Mouse (Mus musculus) neural tube, embryonic 12.5 days (tissue): ENCODE results near the gene Fbxl15. TPM values are rescaled to one million over a fixed set of nuclear protein-coding genes. Genes with fewer than 3 reads are reported as not detected.

Source experiments
- ATAC-seq: fragments of 200-750 bp; cut with Nextera tagmentation; 2 replicates; pipeline ENCODE4 v1.8.0; 2017; ENCODE audit warnings: low read depth, mild to moderate bottlenecking, moderate TSS enrichment, moderate library complexity; ENCODE audit not compliant: low FRiP score
- H3K27ac ChIP-seq: fragments of 300-500 bp; sonication (generic); 2 replicates; pipeline ENCODE4 v1.5.1; 2016
- H3K27me3 ChIP-seq: fragments of 300-500 bp; sonication (generic); replicated peaks from 2 replicates; pipeline ENCODE4 v1.6.1; 2016; ENCODE audit warnings: mild to moderate bottlenecking
- H3K36me3 ChIP-seq: fragments of 300-500 bp; sonication (generic); 2 replicates; pipeline ENCODE4 v1.6.1; 2016; ENCODE audit warnings: mild to moderate bottlenecking
- H3K4me1 ChIP-seq: fragments of 300-500 bp; sonication (generic); 2 replicates; pipeline ENCODE4 v1.6.1; 2016
- H3K4me2 ChIP-seq: fragments of 300-500 bp; sonication (generic); replicated peaks from 2 replicates; pipeline ENCODE4 v1.6.1; 2016; ENCODE audit warnings: mild to moderate bottlenecking
- H3K4me3 ChIP-seq: fragments of 300-500 bp; sonication (generic); 2 replicates; pipeline ENCODE4 v1.5.1; 2016
- H3K9ac ChIP-seq: fragments of 300-500 bp; sonication (generic); 2 replicates; pipeline ENCODE4 v1.6.1; 2016; ENCODE audit warnings: mild to moderate bottlenecking
- H3K9me3 ChIP-seq: fragments of 300-500 bp; sonication (generic); 2 replicates; pipeline ENCODE4 v1.6.1; 2016; ENCODE audit warnings: mild to moderate bottlenecking
- WGBS: fragments of 180-500 bp; shearing (Covaris S2); methylation state at CpG from one replicate; pipeline ENCODE4 v1.1.7; 2016; 5-methylcytosine and 5-hydroxymethylcytosine counted together
- polyA plus RNA-seq: library from polyadenylated mRNA; unstranded; fragments of >200 nt; fragmentation: Nextera tagmentation; extraction: Ambion mirVana; gene quantifications from 2 replicates; pipeline ENCODE4 v1.2.1, GENCODE M21; 2016

Fbxl15 gene
- polyA plus RNA-seq, 1 experiment from 2014 or later = 26.8 TPM

DNA sequence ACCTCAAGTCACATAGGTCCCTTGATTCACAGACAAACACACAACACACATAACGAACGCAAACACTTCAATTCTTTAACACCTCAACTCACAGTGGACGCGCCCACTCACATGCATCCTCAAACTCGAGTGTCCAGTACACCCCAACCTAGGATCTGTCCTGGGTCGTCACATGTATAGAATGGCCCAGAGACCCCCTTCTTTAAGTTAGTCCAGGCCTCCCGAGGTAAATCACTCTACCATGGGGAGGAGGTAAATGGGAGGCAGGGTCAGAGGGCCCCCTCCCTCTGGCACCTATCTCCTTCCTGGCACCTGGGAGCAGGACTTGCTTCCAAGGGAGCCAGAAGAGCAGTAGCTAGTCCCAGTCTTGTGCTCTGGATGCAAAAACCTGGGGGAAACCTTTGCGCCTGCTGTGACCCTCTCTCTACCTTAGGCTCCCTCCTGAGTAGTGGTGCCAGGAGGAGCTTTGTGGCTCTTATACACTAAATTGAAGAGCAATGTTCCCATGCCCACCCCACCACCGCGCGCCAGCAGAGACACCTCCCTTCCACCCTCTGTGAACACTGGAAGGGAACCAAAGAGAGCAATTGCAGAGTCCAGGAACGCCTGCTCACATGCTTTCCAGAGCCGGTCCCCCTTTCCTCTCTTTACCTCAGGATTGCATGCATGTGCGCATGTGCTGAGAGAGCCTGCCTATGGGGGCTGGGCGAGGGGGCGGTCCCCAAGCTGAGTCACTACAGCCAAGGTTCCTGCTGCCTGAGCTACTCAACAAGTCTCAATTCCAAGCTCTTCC, 9.2 kb upstream of the Fbxl15 start:
- no peaks in the 10 kb centered on the region for H3K36me3 ChIP-seq
- H3K9ac ChIP-seq = no peak overlapping the region
- no peak overlapping the region for H3K27ac ChIP-seq
- peaks cover 88% of the 10 kb centered on the region for H3K27me3 ChIP-seq
- peaks cover 46% of the 10 kb centered on the region for H3K4me1 ChIP-seq
- H3K4me3 ChIP-seq = no peak overlapping the region
- ATAC-seq = no peak
- peak overlapping the region; percentile 68 for H3K4me2 ChIP-seq
- 11% methylated on average over 16 of the region's 16 CpGs for WGBS
- no peaks in the 10 kb centered on the region for H3K9me3 ChIP-seq

DNA sequence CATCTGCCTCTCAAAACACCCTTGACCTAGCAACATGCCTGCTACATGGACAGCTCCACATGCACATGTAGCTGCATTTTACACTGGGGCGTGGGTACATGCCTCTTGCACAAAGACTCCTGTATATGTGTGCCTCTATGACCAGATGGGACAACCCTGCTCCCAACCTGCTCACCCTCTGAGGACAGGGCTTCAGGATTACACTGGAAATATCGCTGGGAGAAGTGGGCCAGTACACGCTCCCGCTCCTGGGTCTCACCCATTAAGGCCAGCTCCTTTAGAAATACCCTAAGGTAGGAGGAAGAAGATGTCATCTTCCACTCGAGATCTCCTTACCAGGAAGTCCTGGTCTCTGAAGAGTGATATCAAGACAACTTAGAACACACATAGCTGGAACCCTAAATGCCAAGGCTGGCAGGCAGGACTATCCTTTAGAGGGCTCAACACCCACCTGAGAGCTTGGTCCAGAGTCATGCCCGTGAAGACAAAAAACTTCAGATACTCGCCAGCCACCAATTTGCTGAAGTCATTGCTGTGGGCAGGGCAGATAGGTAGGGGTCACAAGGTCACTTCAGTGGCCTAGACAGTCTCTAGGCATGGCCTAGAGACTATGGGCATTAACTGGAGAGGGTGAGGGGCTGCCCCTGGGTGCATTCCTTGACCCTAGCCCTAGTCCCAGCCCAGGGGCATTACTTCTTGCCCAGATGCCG, 7.8 kb upstream of the Fbxl15 start:
- H3K4me1 ChIP-seq = peaks cover 43% of the 10 kb centered on the region
- H3K4me3 ChIP-seq = no peak overlapping the region
- ATAC-seq = no peak
- no peak overlapping the region for H3K27ac ChIP-seq
- WGBS = 78% methylated on average over 8 of the region's 8 CpGs
- H3K27me3 ChIP-seq = peaks cover 88% of the 10 kb centered on the region
- H3K4me2 ChIP-seq = no peak overlapping the region
- no peak overlapping the region for H3K9ac ChIP-seq
- H3K36me3 ChIP-seq = no peaks in the 10 kb centered on the region
- H3K9me3 ChIP-seq = no peaks in the 10 kb centered on the region

DNA sequence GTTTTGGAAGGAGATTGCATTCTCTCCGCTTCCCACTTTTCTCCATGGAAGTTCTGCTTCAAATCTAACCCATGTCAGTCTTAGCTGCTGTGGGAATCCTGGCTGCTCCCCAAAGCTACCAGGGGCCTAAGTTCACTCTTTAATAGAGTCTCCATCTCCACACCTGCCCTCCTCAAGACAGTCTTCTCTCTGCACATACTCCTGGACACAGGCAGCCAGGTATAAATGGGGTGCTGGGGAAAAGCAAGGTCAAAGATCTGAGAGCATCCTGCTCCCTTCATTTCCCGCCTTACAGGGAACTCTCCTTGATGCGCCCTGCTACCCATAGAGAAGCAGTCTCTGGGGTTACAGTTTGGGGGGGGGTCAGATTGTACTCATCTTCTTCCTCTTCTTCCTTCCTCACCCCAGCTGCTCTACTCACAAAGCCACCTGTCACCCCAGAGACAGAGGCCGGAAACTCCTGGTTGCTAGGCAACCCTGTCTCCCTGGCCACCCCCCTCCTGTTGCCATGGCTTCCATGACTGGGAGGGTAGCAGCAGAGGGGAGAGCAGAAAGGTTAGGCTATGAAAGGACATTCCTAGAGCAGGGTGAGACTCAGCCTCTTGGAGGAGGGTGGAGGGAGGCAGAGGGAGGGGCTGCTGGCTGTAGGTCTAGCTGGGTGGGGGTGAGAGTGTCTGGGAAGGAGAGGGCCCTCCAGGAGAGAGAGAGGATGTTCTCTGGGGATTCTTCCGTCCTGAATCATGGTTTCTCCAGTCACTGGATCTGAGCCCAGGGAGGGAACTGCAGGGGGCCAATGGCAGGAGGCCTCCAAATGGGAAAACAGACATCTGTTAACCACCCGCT, 6.7 kb upstream of the Fbxl15 start:
- WGBS = 23% methylated on average over 6 of the region's 6 CpGs
- no peaks in the 10 kb centered on the region for H3K36me3 ChIP-seq
- peaks cover 46% of the 10 kb centered on the region for H3K4me1 ChIP-seq
- H3K27me3 ChIP-seq = peaks cover 88% of the 10 kb centered on the region
- H3K27ac ChIP-seq = no peak overlapping the region; the same call in 1 of the 2 replicates
- no peak overlapping the region for H3K9ac ChIP-seq
- H3K4me2 ChIP-seq = peak overlapping the region; percentile 47
- H3K4me3 ChIP-seq = no peak overlapping the region
- H3K9me3 ChIP-seq = no peaks in the 10 kb centered on the region
- ATAC-seq = peak; percentile 79

DNA sequence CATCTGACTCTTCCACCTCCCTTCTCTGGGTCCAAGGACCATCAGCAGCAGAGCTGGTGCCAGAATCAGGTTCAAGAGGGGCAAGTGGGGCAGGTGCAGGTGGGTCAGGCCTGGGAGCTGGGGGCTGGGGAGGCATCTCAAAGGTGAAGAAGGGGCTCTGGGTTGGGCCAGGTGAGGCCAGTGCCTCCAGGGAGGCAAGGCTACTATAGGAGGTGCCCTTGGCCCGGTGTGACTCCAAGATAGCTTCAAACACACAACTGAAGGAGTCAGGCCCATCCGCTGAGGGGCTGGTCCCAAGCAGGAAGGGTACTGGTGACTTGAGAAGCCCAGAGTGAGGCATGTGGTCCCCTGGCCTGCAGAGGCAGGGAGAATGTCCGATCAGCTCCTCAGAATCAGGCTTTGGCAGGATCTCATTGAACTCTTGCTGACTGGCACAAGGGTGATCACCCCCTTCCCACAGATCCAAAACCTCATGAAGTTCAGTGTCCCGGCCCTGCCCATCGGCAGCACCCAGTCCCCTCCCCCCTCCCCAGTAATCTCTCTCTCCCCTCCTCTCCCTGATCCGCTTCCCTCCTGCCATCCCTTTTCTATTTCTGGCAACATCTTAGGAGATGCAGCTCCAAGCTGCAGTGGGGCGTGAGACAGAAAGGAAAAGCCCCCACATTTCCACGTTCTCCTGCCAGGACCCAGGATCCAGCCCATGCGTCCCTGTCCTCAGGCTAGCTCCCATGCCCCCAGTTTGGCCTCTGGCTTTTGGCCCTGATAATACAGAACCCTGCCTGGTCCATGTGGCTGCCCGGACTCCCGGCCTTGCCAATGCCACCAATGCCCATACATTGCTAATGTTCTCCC, 5.6 kb upstream of the Fbxl15 start:
- Histone ChIP-seq H3K4me3 (no peak overlapping the region), H3K9me3 (no peaks in the 10 kb centered on the region), H3K27me3 (peaks cover 79% of the 10 kb centered on the region), H3K36me3 (no peaks in the 10 kb centered on the region), H3K4me2 (peak overlapping the region; percentile 47), H3K9ac (no peak overlapping the region), H3K4me1 (peaks cover 47% of the 10 kb centered on the region), H3K27ac (no peak overlapping the region)
- 63% methylated on average over 11 of the region's 11 CpGs for whole genome bisulfite sequencing
- ATAC-seq = no peak

DNA sequence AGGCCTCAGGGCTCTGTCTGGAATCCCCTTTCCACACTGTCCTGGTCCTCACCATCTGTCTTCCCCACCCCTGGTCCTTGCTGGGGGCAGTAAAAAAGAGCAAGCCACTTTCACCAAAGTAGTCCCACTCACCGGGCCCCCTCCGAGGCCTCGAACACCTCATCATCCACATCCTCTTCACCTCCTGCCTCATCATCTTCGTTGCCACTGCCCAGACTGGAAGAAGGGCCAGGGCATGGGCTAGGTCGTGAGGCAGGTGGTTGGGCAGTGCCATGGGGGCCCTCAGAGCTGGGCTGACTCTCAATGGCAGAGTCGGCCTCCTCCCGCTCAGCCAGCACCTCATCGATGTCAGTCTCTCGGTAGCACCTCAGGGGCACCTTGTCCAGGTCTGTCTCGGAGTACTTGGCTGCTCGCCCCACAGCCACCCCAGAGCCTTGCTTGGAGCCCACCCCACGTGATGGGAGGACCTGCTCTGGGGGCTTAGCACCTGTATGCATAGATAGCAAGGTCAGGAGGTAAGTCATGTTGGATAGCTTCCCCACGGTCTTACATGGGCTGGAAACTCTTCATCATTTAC, 4.9 kb upstream of the Fbxl15 start:
- peaks cover 72% of the 10 kb centered on the region for H3K27me3 ChIP-seq
- peaks cover 47% of the 10 kb centered on the region for H3K4me1 ChIP-seq
- no peaks in the 10 kb centered on the region for H3K9me3 ChIP-seq
- no peak overlapping the region for H3K4me2 ChIP-seq
- H3K9ac ChIP-seq = no peak overlapping the region
- H3K27ac ChIP-seq = no peak overlapping the region
- ATAC-seq = no peak
- no peak overlapping the region for H3K4me3 ChIP-seq
- H3K36me3 ChIP-seq = no peaks in the 10 kb centered on the region
- WGBS = 80% methylated on average over 13 of the region's 13 CpGs

DNA sequence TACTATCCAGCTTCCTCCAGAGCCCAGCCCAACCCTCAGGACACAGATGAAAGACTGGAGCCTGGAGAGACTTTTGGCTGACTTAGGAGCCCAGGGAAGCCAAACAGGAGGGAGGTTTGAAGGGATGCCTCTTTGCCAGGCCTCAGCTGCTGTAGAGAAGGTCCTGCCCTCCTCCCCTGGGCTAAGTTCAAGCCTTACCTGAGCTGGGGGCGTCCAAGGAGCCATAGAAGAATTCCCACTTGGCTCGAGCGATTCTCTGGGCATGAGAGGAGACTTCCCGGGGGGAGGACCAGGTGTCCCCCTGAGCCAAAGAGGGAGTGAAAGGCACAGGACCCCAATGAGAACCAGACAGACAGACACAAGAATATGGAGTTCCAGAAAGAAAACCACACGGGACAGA, 4.3 kb upstream of the Fbxl15 start:
- H3K9me3 ChIP-seq = no peaks in the 10 kb centered on the region
- no peaks in the 10 kb centered on the region for H3K36me3 ChIP-seq
- no peak overlapping the region for H3K9ac ChIP-seq
- no peak for ATAC-seq
- H3K4me1 ChIP-seq = peaks cover 45% of the 10 kb centered on the region
- no peak overlapping the region for H3K4me2 ChIP-seq
- no peak overlapping the region for H3K27ac ChIP-seq
- H3K27me3 ChIP-seq = peaks cover 66% of the 10 kb centered on the region
- H3K4me3 ChIP-seq = no peak overlapping the region
- 72% methylated on average over 5 of the region's 5 CpGs for WGBS

DNA sequence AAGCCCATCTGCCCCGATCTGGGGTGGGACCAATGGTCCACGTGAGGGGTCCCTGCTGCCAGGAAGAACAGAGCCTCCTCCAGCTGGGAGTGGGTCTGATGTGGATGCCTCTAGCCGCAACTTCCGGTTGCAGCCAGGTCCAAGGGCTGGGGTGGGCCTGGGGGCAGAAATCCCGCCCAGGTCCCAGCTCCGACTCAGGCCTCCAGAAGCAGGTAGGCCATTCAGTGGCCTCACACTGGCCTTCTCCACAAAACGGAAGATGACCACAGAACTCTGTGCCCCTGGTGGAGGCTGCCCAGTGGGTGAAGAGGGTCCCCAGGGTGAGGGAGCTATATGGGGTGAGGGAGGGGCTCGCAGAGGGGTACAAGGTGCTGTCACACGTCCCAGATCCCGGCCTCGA, 3.6 kb upstream of the Fbxl15 start:
- ATAC-seq = no peak
- Histone ChIP-seq H3K27ac (no peak overlapping the region), H3K9ac (no peak overlapping the region), H3K9me3 (no peaks in the 10 kb centered on the region), H3K4me1 (peaks cover 45% of the 10 kb centered on the region), H3K27me3 (peaks cover 59% of the 10 kb centered on the region), H3K4me2 (peak overlapping the region; percentile 100; the same call in 1 of the 2 replicates), H3K36me3 (no peaks in the 10 kb centered on the region), H3K4me3 (no peak overlapping the region)
- WGBS = 70% methylated on average over 11 of the region's 11 CpGs

DNA sequence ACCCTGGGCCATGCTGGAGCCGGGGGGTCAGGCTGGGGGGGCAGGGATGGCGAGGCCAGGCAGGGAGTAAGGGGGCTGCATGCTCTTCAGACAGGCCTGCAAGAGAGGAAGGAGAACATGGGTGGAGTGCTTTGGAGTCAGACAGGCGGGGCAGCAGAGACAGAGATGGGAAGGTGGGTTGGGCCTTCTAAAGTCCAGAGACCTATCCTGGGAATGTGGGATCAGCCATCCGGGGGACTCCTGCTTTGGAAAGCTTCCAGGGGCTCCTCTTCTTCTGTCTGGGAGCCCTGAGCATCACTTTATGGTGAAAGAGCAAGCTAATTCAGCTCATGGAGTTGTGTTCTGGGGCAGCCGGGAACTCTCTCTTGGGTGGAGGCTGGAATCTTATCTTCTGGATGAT, 3.1 kb upstream of the Fbxl15 start:
- H3K4me3 ChIP-seq = no peak overlapping the region
- no peak for ATAC-seq
- H3K4me2 ChIP-seq = peak overlapping the region; percentile 100; the same call in 1 of the 2 replicates
- H3K27ac ChIP-seq = no peak overlapping the region
- H3K36me3 ChIP-seq = peaks cover 2% of the 10 kb centered on the region; the same call in 1 of the 2 replicates
- peaks cover 53% of the 10 kb centered on the region for H3K27me3 ChIP-seq
- no peaks in the 10 kb centered on the region for H3K9me3 ChIP-seq
- no peak overlapping the region for H3K9ac ChIP-seq
- WGBS = 70% methylated on average over 5 of the region's 5 CpGs
- peaks cover 51% of the 10 kb centered on the region for H3K4me1 ChIP-seq

DNA sequence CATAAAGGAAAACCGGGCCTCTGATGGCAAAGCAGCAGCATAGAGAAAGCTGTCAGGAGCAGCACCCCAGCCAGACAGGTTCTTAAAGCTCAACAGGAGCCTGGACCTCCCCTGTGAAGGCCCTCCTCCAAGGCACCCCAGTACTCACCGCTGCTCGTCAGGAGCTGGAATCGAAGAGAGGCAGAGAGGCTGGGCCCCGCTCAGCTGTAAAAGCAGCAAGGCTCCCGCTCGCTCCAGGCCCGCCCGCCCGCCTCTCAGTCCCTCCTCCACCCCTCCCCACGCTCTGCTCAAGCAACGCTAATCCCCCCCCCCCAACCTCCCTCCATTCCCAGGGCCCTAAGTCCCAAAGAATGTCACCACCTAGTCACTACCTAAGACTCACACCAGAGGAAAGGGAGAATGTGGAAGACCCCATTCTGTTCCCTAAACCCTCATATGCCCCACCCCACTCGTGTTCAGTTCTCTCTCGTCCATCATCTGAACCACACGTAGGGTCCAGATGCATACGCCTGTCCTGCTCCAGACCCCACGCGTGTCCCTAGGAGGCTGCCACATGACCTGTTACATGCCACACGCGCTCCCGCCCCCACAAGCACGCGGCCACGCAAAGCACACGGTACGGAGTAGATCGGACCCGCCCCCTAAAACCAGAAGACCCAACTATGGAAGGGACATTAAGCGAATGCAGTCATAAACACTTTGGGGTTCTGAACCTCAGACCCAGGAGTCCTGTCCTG, 1.8 kb upstream of the Fbxl15 start:
- Histone ChIP-seq H3K27ac (no peak overlapping the region), H3K27me3 (peaks cover 45% of the 10 kb centered on the region), H3K9ac (peak overlapping the region; percentile 35; the same call in 1 of the 2 replicates), H3K9me3 (no peaks in the 10 kb centered on the region), H3K36me3 (peaks cover 14% of the 10 kb centered on the region), H3K4me2 (peak overlapping the region; percentile 100), H3K4me1 (peaks cover 45% of the 10 kb centered on the region), H3K4me3 (peak overlapping the region; percentile 36)
- ATAC-seq = no peak
- WGBS = 4% methylated on average over 28 of the region's 29 CpGs

DNA sequence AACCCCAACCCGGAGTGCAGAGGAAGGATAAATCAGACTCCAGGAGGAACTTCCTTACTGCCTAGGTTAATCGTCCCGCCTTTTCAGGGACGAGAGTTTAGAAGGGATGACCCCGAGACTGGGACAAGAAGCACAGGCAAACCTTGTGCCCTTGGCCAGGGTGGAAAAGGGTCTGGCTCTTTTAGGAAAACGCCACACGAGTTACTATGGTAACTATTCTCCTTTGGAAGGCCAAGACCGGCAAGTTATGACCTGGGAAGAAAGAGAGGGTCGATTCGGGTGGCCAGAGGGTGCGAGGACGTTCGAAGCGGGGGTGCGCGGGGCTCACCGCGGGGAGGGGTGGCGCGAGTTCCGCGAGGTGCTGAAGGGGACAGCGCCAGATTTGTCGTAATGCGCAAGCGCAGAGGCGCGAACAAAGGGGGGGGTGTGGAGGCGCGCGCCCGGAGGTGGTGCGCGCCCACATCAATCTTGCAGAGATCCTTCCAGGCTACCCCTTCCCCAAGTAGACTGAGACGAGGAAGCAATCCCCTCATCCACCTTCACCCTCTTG, 1.2 kb upstream of the Fbxl15 start, which contains the start of gene Psd:
TSS of gene Psd (minus strand) at position 401 of the 550 bp plus-strand sequence.
- Histone ChIP-seq H3K27ac (peak within 1 kb of the TSS; percentile 83), H3K4me1 (peaks cover 39% of the 10 kb centered on the region), H3K4me3 (peak within 1 kb of the TSS; percentile 66), H3K36me3 (peaks cover 21% of the 10 kb centered on the region), H3K27me3 (peaks cover 45% of the 10 kb centered on the region), H3K9ac (peak within 1 kb of the TSS; percentile 73), H3K4me2 (peak within 1 kb of the TSS; percentile 100), H3K9me3 (no peaks in the 10 kb centered on the region)
- under 1% methylated on average over 35 of the region's 35 CpGs for WGBS
- no peak for ATAC-seq
